Mouse (Mus musculus): Measurements from ENCODE around the gene Pold2.

GRCm38 (mm10) chr11:5902390-5902789 is 24.3 kb upstream of the Pold2 start:
- TF ChIP-seq POLR2A (IDR thresholded peaks at IDR 0.05; ENCODE audit: borderline replicate concordance, extremely low read depth, insufficient read depth, insufficient read length, poor library complexity, severe bottlenecking) (no peak), CTCF (IDR thresholded peaks at IDR 0.05; ENCODE audit: borderline replicate concordance, extremely low read depth, insufficient read depth, insufficient read length) (no peak)
